Mouse (Mus musculus) cerebellum, adult 9-10 months (tissue): ENCODE data around the gene Olfr364-ps1.

ENCODE experiments used
- DNase-seq: peaks from one replicate; pipeline ENCODE4 v3.0.0; 2022

Gene Olfr364-ps1

GRCm38 (mm10) chr2:37139022-37139421 lies at the start of gene Olfr364-ps1:
Olfr364-ps1 (plus strand) TSS chr2:37139322.
- no peak for DNase-seq

GRCm38 (mm10) chr2:37117810-37118209 lies 21.3 kb upstream of the Olfr364-ps1 start, which contains the start of gene Olfr362:
Olfr362 (minus strand) TSS chr2:37117910.
- no peak for DNase-seq

GRCm38 (mm10) chr2:37187898-37188297 lies 48.8 kb downstream of the Olfr364-ps1 start, which contains the start of gene Olfr365:
Olfr365 (plus strand) TSS chr2:37188198.
- DNase-seq: no peak
